Mouse (Mus musculus) c-Kit-positive CD71-negative TER-119-negative erythroid progenitor cells, embryonic 14.5 days (primary cell): ENCODE data around the gene Ggt6.

Experiments
- DNase-seq: peaks from one replicate; pipeline ENCODE4 v3.0.0-alpha.2; 2013; ENCODE audit warnings: low read depth

The Ggt6 gene

GRCm38 (mm10) chr11:72434963-72435693 lies at the start of gene Ggt6:
Ggt6 (plus strand) TSS chr11:72435526.
- DNase-seq, result no peak

DNA sequence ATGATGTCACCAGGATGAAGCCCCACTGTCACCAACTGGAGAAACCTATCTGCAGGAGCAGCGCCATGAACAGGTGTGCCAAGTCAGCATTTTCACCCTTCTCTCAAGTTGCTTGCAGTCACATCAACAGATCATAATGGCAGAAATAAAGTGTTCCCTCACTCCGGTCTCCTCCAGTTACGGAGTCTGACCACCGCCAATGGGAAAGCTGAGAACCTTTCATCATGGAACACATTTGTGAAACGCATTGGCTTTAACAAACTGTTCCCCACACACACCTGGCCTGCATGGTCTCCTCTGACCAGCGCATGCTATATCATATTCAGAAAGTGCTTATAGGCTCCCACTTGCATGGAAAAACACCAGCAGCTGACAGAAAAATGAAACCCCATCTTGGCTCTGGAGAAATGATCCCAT lies 47.2 kb upstream of the Ggt6 start:
- no peak for DNase-seq

GRCm38 (mm10) chr11:72389407-72390142 lies 45.8 kb upstream of the Ggt6 start:
- DNase-seq, result no peak

DNA sequence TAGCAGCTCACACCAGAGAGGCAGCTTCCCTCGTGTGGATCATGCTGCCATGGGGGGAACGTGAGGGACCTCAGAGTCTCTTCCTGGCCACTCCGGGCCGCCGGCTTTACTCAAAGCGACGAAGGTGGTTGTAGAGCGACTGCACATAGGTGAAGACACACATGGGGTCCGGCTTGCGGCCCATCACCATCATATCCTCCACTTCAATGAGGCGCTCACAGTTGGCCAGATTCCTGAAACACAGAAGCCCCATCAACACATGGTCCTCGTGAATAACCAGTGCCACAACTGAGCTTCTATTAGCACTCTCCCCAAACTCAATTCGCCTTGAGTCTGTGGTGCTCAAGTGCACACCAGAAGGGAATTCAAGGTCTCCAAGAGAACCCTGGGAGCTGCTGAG lies 44.1 kb upstream of the Ggt6 start:
- DNase-seq, result no peak

DNA sequence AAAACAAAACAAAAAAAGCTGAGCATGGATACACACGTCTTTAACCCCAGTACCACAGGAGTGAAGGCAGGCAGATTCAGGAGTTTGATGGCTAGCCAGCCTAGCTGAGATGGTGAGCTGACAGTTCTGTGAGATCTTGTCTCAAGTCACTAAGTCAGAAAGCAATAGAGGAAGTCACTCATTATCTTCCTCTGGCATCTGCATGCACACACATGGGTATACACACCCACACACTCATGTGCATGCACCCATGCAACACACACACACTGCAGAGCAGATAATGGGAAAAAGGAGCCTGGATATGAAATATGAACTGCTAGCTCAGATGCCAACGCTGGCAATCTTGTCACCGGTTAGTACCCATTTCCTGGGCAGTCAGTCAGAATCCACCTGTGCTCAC lies 42.1 kb upstream of the Ggt6 start:
- no peak for DNase-seq

DNA sequence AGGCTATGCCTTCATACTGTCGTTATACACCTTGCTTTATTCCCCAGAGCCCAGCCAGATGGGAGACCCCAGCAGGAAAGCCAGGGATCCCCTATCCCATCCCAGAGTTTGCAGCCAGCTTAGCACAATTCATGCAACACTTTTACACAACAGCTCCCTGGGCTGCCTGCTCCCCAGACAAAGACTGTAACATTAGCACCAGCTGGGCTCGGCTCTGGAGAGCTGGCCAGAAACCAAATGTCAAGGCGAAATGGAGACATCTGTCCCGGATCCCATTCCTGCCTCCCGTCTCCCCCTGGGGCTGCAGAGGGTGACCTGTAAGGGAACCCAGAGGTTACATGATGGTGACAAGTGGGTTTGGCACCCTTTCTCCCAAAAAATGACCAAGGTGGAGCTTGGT lies 41.7 kb upstream of the Ggt6 start:
- DNase-seq, result no peak

DNA sequence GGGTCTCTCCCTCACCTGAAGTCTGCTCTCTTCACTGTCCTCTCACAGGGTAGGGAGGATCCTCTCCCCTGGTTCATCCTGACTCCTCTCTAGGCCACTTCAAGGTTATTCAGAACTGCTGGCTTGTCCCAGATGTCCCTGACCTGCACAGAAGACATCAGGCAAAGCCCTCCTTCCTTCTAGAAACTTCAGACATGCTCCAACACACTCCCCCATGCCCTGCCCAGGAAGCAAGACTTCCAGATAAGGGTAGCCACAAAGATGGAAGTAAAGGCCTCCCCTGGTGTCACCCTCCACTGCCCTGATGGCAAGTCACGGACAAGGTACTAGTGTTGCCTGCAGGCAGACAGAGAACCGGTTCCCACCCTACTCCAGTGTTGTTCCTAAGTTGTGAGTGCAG lies 40.6 kb upstream of the Ggt6 start:
- DNase-seq, result no peak

DNA sequence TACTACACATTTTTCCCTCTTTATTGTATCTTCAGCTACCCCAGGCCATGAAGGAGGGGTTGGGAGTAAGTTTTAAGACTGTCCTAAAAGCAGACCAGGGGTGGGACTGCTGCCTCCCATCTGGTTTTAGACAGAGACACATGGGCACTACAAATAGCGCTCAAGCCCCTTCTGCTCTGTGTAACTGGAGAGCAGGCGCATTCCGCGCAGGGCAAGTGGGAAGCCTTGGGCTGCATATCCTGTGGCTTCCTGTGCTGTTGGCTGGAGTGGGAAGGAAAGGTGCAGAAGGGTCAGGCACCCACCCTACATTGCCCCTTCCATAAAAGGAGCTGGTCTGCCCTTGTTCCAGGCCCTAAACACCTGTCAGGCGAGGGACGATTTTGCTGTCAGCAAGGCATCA lies 39.7 kb upstream of the Ggt6 start:
- no peak for DNase-seq

- DNase-seq, result no peak
Measured at GRCm38 (mm10) chr11:72396621-72397020, 38.7 kb upstream of the Ggt6 start.

DNA sequence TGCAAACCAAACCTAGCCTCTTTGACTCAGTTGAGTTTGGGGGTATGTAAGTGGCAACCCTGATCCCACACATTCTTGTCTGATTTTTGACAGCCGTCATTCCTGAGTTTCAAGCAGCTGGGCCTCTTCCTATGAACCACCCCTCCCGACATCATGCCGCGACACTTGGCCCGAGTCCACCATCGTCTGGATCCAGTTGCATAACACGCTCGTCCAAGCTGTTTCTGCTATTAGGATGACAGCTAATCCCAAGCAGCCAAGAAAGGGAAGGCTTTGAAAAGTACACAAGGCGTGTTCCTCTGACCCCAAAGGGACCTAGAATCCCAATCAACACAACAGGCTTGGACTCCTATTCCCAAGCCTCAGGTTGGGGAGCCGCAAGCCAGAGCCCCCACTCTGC lies 38.3 kb upstream of the Ggt6 start:
- DNase-seq, result no peak

DNA sequence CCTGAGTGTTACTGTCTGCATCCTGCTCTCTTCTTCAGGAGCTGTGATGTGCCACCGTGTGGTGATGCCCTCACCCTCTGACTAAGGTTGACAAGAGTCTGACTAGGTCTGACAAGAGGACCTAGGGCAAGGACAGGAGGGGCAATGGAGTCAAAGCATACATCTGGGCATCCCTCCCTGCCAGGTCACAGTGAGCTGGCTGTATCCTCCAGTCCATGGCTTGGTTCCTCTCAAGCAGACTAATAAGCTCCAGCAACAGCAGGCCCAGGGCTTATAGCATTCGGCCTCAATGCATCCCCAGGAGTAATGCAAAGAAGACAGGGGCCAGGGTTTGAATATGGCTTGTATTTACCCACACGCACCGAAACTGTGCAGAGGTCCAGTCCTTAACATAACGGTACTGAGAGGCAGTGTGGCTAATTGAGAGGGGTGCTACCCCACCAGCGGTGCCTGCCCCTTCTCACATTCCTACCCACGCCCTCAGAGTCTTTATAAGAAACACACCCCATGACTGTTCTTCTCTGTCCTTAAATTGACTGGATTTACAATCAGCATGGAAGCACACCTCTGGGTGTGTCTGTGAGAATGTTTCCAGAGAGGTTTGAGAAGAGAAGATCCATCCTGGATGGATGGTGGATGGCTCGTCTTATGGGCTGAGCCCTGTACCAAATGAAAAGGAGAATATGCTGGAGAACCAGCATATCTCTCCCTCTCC lies 37.4 kb upstream of the Ggt6 start:
- DNase-seq, result no peak

- no peak for DNase-seq
Measured at GRCm38 (mm10) chr11:72401068-72401467, 34.3 kb upstream of the Ggt6 start.

- DNase-seq, result no peak
Measured at GRCm38 (mm10) chr11:72402017-72402416, 33.3 kb upstream of the Ggt6 start.

DNA sequence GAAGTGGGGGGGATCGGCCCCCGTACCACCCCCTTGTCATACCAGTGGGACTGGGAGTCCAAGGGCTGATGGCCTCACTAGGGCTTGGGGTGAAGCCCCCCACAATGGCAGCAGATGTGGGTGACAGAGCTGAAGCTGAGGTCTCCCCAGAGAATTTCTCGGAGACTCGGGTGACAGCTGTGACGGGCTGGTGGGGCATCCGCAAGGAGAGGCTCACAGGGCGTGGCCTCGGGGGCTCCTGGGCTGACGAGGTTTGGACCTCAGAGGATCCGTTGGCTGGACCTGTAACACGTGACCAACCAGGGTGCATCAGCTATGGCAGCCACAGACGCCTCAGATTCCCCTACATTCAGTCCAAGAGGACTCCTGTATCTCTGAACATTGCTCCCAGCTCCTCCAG lies 32.4 kb upstream of the Ggt6 start:
- no peak for DNase-seq

- DNase-seq, result no peak
Measured at GRCm38 (mm10) chr11:72405532-72405931, 29.8 kb upstream of the Ggt6 start.

DNA sequence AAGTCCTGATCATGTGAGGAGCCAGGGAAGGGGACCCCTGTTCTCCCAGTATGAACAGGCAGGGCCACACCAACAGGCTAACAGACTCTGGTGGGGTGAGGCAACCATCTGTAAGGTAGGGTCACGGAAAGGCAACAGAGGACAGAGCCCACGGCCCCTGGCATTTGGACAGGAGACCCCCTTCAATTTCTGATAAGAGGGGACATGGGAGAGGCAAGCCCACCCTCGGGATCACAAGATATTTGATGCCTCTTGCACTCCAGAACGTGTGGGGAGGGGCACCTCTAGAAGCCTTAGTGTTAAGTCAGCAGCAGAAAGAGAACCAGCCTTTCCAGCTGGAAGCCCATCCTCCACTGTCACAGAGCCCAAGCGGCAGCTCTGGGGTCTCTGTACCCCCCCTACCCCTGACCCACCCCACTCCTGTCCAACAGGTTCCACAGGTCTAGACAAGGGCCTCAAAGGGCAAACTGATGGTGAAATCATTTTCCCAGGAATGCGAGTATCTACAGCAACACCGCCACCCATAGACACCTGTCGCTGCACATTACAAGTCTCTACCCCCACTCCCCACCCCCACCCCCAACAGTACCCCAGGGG lies 29.1 kb upstream of the Ggt6 start:
- DNase-seq, result no peak

GRCm38 (mm10) chr11:72407081-72407480 lies 28.2 kb upstream of the Ggt6 start:
- no peak for DNase-seq

DNA sequence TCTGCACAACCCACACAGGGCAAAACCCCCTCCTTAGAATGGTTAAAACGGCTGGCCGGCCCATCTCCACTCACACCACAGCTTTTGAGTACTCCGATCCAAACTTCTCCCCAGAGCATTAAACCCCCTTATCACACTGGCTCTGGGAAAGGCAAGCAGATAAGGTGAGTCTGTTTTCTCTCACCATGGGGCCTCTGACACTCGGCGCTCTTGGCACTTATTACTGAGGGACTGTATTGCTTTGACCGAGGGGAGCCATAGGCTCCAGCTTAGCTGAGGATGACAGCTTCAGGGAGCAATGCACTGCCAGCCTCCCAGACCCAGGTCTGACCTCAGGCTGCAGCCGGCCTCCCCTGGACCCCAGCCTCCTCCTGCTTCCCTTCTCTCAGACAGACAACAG lies 27.8 kb upstream of the Ggt6 start:
- DNase-seq, result no peak

GRCm38 (mm10) chr11:72408451-72409170 lies 26.7 kb upstream of the Ggt6 start:
- no peak for DNase-seq

DNA sequence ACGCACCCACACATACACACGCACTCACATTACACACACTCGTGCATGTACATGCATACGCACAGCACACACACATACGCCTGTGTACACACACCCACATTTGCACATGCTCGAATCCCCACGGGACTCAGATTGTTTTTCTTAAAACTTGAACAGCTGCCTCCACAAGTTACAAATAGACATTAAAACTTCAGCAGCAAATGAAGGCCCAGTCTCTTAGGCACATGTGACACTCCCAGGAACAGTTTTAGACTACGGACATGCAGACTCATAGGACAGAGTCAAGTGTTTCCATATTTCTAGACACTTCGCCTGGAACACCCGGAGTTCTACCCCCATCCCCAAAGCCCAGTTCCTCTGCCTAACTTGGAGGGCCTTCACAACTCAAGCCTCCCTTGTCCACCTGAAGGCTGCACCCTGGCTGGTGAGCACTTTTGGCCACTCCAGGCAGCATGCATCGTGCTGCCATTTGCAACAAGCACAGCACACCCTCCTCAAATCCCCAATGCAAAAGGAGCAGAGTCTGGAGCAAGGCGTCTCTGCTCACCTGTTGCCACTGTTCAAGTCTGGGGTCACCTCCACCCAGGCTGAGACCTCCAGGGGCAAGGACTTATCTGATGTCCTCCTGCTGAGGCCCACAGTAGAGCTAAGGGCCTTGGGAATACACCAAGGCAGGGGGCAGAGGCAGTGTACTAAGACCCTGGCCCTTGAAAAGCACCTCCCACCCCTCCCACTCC lies 25.5 kb upstream of the Ggt6 start:
- DNase-seq, result no peak

DNA sequence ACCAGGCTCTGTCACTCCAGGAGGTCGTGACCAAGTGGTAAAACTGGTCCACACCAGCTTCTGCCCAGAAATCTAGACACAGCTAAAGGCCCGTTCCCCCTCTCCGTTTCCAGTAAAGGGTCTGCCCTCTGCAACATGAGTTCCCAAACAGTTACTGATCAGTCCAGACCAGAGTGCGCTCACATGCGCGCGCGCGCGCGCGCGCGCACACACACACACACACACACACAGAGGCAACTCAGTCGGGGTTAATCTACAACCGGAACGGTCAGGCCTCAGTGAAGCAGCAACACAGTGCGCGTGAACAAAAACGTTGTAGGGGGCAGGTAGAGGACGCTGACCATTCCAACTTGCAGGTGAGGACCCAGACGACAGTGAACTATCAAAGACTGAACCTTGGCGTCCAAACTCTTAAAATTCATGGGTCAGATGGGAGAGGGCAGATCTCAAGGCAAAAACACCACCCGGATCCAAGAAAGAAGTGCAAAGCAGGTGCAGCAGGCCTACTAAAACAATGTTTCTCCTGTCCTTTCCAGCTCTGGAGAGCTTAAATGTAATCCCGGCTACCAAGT lies 24.7 kb upstream of the Ggt6 start:
- DNase-seq, result no peak
